Mouse (Mus musculus) gastrocnemius, postnatal 4 days (tissue): ENCODE measurements around the gene Ttc34. TPM values are rescaled to one million over a fixed set of nuclear protein-coding genes. Genes with fewer than 3 reads are reported as not detected.

Experiments
- DNase-seq, 2 experiments: peaks; one replicate each; pipeline ENCODE4 v3.0.0; 2021 to 2022; ENCODE audit warnings: low spot score in 2 of 2, mixed read lengths in 2 of 2
- total RNA-seq, 2 experiments: library from RNA; stranded (reverse); gene quantifications; 2 replicates each; pipeline ENCODE4 v1.2.3; 2021

Gene Ttc34
- total RNA-seq, 2 experiments from 2014 or later, result 0.13 to 0.22 TPM

DNA sequence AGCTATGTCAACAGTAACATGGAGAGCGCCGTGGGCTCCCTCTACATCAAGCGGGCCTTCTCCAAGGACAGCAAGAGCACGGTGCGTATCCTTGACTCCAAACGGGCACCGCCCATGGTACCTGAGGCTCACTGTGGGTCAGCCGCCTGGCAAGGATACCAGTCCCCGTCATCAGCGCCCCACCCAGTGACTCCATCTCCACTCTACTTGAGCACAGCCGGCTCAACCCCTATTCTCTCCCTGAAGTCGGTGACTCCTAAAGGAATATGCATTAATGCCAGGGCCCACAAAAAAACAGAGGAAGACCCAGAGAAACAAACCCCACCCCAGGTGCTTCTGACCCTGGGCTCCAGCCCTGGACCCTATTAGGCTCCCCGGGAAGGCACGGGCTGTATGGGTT is 53.6 kb downstream of the Ttc34 start:
- no peak for DNase-seq

- DNase-seq, result no peak
Measured at GRCm38 (mm10) chr4:154895549-154895948, 58.3 kb downstream of the Ttc34 start.

- no peak for DNase-seq
Measured at GRCm38 (mm10) chr4:154897676-154898465, 60.6 kb downstream of the Ttc34 start.

GRCm38 (mm10) chr4:154898506-154899446 is 61.5 kb downstream of the Ttc34 start, which contains the start of gene Fam213b:
Gene Fam213b, minus strand, starts transcription at chr4:154899135.
- DNase-seq, result peak in 1 of 2 experiments; percentile 64

DNA sequence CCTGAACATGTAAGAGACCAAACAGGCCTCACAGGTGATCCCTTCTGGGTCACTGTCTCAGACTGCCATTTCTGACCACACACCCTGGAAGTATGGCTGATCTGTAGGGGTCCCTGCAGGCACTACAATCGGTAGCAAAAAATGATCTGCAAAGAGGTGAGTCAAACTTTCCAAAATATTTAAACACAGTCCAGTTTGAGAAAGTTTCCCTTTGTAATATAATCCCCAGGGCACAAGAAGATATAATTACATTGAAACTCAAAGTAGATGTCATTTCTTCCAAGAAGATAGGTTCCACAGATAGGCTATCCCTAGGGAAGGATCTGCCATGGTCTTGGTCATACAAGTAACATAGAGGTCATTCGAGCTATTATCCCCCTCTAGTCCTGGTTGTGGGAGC is 65.1 kb downstream of the Ttc34 start:
- no peak for DNase-seq

GRCm38 (mm10) chr4:154904185-154905071 is 67.2 kb downstream of the Ttc34 start:
- DNase-seq, result no peak

GRCm38 (mm10) chr4:154907833-154908232 is 70.6 kb downstream of the Ttc34 start:
- peak in 1 of 2 experiments; percentile 75 for DNase-seq

DNA sequence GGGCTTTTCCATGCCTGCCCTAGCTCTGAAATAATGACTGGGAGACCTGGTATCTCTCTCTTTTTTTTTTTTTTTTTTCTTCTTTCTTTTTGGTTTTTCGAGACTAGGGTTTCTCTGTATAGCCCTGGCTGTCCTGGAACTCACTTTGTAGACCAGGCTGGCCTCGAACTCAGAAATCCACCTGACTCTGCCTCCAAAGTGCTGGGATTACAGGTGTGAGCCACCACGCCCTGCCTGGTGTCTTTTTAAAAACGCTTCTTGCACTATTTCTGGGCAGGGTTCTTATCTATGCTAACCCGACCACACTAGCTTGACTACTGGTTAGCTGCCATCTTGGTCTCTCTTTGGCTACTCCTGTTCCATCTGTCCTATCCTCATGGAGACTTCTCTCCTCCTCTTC is 71.2 kb downstream of the Ttc34 start:
- no peak for DNase-seq

DNA sequence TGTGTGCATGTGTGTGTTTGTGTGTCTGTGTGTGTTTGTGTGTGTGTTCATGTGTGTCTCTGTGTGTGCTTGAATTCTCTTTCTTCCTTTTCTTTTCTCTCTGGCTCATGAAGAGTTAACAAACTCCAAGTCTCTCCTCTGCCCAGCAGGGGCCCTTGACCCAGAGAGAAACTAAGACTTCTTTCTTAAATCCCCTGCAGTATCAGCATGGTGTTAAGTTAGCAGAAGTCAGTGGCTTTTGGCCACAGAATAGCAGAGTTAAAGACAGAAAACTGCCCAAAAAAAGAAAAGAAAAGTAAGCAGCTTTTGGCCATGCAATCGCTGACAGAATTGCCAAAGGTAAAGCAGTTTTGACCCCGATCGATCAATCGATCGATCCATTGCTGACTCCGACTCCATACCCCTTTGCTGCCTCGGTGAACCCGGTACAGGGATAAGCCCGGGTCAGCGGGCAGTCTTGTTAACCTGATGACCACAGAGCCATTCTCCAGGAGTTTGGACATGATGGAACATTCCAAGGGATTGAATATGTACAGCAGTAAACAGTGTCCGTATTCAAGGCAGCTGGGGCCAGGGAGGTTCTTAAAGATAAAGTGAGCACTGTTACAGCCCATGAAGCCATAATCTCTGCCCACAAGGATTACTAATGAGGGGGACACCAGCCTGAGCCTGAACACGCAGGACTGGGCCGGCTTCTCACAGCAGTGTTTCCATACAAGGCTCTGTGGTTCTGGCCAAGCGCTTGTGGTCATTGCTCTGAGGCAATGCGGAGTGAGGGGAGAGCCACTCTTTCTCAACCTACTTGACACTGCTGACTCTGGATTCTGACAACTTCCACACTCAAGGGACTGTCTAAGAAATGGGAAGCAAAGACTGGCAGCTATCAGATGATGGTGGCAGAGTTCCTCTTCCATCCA is 73.6 kb downstream of the Ttc34 start:
- DNase-seq, result no peak

- DNase-seq, result no peak
Measured at GRCm38 (mm10) chr4:154911644-154912043, 74.4 kb downstream of the Ttc34 start.

DNA sequence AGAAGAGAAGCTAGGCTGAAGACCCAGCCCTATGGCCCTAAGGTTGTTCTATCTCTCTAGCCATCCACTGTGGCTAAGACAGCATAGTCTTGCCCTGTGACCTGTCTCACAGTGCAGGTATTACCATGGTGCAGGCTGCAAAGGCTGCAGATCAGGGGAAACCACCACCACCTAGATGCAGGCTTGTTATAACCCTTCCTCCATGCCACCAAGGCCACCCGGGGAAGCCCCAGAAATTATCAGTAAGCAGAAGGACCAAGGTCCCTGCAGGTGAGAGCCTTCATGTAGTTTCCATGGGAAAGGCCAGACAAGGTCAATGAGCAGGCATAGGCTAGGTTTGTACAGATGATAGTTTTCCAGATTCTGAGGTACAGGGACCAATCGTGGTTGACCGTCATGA is 76.6 kb downstream of the Ttc34 start:
- no peak for DNase-seq

DNA sequence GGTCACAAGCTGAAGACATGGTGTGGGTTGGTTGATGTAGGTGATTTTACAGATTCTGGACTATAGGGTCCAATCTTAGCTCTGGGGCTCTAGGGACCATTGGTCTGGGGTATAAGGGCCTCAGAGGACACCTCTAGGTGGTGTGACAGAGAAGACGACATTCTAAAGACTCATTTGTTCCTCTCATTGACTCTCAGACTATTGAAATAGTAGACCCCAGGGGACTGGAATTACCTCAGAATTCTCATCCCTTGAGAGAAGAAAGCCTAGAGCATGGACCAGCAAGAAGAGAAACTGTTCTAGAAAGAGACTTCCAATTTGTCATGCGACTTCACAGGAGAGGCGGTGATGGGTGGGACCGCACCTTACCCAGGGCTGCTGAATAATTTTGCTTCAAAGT is 77.0 kb downstream of the Ttc34 start:
- DNase-seq, result no peak

DNA sequence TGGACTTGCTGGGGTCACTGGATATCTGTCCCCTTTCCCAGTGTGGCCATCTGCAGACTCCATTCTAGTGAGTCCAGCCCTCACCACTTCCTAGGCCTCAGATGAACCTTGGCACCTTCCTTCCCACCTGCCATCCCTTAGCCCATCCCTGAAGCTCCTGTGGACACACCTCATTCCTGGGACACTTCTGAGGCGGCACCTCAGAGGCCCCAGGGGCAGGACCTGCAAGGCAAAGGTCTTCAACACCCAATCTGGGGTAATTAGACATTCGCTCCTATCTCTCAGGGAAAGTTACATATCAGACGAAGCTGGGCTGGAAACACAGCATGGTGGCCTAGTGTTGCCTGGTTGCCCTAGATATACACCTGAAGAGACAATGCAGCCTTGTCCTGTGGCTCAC is 77.4 kb downstream of the Ttc34 start:
- DNase-seq, result no peak

- no peak for DNase-seq
Measured at GRCm38 (mm10) chr4:154915286-154915685, 78.0 kb downstream of the Ttc34 start.

DNA sequence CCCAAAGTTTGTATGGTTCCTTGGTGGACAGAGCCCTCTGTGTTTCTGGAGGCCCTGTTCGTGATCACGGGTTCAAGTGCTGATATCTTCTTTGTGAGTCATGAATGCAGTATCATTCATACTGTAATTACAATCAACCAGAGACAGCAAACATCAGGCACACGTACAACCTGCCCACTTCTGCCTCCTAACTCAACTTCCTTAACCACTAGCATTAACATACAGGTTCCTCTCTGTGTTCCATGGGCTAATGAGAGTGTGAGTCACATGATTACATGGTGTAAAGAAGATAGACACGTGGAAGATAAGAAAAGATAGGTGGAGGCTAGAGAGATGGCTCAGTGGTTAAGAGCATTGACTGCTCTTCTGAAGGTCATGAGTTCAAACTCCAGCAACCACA is 79.4 kb downstream of the Ttc34 start:
- DNase-seq, result no peak

Other genes with a start within 250 kb of the Ttc34 start
- gene Prdm16, start 200.6 kb upstream of the Ttc34 start, total RNA-seq, result 1 to 10 TPM; 4.0 to 4.7 TPM
- gene Actrt2, start 169.6 kb upstream of the Ttc34 start, total RNA-seq, result not detected
- gene Mmel1, start 32.1 kb downstream of the Ttc34 start, total RNA-seq, result under 1 TPM; 0.34 to 0.62 TPM
- gene Fam213b, start 61.7 kb downstream of the Ttc34 start, total RNA-seq, result 100 to 1,000 TPM; 100 to 112 TPM
- gene Tnfrsf14, start 91.1 kb downstream of the Ttc34 start, total RNA-seq, result 1 to 10 TPM; 3.2 to 4.3 TPM
- under 1 TPM; 0.49 to 0.67 TPM for gene Hes5, start 123.5 kb downstream of the Ttc34 start, total RNA-seq
- 10 to 100 TPM; 27.4 to 29.9 TPM for gene Pank4, start 126.7 kb downstream of the Ttc34 start, total RNA-seq
- gene Plch2, start 219.3 kb downstream of the Ttc34 start, total RNA-seq, result under 1 TPM; 0.15 to 0.29 TPM
- 10 to 100 TPM; 12.2 to 14.0 TPM for gene Pex10, start 229.6 kb downstream of the Ttc34 start, total RNA-seq
- gene Rer1, start 248.9 kb downstream of the Ttc34 start, total RNA-seq, result 10 to 100 TPM; 61.1 to 63.1 TPM
- 1 to 10 TPM; 3.9 to 4.4 TPM for gene Morn1, start 249.1 kb downstream of the Ttc34 start, total RNA-seq